Mouse (Mus musculus) spleen, adult 2 months (tissue): ENCODE measurements around the gene Spesp1.

Experiments used
- CTCF ChIP-seq: fragments of 200-500 bp; IDR thresholded peaks from 2 replicates; pipeline ENCODE4 v1.5.1; 2011; ENCODE audit warnings: mild to moderate bottlenecking, inconsistent platforms; ENCODE audit not compliant: insufficient read depth, insufficient read length, insufficient replicate concordance; ENCODE audit errors: extremely low read depth
- POLR2A ChIP-seq: fragments of 200-500 bp; IDR thresholded peaks from 2 replicates; pipeline ENCODE4 v1.6.1; 2011; ENCODE audit warnings: low read depth, low read length, inconsistent platforms

- TF ChIP-seq CTCF, result no peak
- TF ChIP-seq POLR2A, result no peak
Observed at GRCm38 (mm10) chr9:62296891-62297290, 14.9 kb upstream of the Spesp1 start.
